Mouse (Mus musculus): Measurements from ENCODE around the gene Chd9.

Gene Chd9

DNA sequence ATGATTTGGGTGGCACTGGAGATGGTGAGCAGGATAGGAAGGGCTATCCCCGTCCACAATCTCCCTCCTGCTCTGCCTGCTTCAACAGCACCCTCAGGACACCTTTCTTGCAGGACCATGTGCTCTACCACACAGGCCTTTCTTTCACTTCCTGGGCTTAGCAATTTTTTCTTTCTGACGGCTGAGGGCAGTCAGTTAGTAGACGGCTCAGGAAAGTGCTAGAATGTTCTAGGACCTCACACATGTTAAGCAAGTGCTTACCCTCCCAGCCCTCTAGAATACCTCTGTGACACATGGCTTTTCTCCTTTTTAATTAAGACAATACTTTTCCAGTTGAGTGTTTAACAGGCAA lies 6.1 kb downstream of the Chd9 start:
- in situ Hi-C loops (cut with MboI; ENCODE audit: low sequenced_read_pairs), result loop anchor here (10.0 kb wide), 1 partner anchor 51 kb away; no protein-coding TSS in a partner anchor

- in situ Hi-C loops (cut with MboI; ENCODE audit: low sequenced_read_pairs), result loop anchor here (10.0 kb wide), 1 partner anchor 47 kb away; no protein-coding TSS in a partner anchor
Measured at GRCm38 (mm10) chr8:90837440-90837839, 9.3 kb downstream of the Chd9 start.

DNA sequence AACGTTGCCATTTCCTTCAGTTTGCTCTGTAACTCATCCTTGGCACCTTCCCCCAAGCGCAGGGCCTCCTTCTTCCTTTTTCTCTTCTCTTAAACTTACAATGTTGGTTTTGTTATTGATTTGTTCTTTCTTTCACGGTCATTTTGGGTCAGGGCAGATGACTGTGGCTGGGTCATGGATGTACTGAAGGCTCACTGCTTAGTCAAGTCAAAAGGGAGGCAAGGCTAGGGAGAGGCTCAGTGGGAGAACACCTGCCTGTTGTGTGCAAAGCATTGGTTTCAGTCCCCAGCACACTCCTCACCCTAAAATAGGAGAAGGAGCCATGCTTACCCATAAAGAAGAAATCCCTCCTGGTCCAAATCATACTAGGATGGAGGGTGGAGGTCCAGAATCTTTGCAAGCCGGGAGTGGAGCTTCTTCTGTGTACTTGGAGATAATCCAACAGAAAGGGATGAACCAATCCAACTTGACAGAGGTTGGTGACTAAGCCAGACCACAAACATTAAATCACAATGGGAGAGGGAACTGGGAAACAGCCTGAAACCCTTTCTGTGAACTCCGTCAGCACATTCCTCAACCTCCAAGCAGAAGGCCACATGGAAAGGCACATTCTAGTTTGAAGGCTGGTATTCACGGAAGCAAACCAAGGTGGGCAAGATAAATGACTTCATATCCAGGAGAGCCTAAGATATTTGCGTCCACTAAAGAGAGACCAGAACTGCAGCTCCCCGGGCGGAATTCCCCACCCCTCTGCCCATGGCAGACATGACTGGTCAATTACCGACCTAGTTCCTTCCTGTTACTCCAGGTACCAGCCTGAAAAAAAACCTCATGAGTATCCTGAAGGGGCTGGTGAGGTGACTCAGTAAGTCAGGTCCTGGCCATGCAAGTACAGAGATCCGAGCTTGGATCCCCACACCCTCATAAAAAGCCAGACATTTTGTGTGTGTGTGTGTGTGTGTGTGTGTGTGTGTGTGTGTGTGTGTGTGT lies 11.9 kb downstream of the Chd9 start:
- in situ Hi-C loops (cut with MboI; ENCODE audit: low sequenced_read_pairs), result loop anchor here (10.0 kb wide), 1 partner anchor 45 kb away; no protein-coding TSS in a partner anchor

DNA sequence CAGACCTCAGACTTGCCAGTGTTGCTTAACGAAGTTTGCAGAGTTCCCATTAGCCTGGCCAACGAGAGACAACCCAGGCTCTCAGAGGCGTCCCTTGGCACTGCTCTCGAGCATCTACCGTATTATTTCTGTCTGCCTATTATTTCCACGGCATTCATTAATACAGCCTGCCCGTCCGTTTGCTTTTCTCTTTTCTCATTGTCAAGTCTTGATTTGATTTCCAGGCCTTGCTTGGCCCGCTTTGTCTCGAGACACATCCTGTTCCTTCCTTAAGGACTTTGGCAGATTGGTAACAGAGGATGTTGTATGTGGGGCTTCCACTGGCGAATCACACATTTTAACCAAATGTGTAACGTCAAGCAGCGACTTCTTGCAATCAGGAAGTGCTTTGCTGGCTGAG lies 13.2 kb downstream of the Chd9 start:
- in situ Hi-C loops (cut with MboI; ENCODE audit: low sequenced_read_pairs), result no loop called here

- in situ Hi-C loops (cut with MboI; ENCODE audit: low sequenced_read_pairs), result no loop called here
Measured at GRCm38 (mm10) chr8:90843127-90843526, 15.0 kb downstream of the Chd9 start.

- in situ Hi-C loops (cut with MboI; ENCODE audit: low sequenced_read_pairs), result no loop called here
Measured at GRCm38 (mm10) chr8:90844179-90844967, 16.2 kb downstream of the Chd9 start.

- in situ Hi-C loops (cut with MboI; ENCODE audit: low sequenced_read_pairs), result no loop called here
Measured at GRCm38 (mm10) chr8:90847980-90848379, 19.8 kb downstream of the Chd9 start.

DNA sequence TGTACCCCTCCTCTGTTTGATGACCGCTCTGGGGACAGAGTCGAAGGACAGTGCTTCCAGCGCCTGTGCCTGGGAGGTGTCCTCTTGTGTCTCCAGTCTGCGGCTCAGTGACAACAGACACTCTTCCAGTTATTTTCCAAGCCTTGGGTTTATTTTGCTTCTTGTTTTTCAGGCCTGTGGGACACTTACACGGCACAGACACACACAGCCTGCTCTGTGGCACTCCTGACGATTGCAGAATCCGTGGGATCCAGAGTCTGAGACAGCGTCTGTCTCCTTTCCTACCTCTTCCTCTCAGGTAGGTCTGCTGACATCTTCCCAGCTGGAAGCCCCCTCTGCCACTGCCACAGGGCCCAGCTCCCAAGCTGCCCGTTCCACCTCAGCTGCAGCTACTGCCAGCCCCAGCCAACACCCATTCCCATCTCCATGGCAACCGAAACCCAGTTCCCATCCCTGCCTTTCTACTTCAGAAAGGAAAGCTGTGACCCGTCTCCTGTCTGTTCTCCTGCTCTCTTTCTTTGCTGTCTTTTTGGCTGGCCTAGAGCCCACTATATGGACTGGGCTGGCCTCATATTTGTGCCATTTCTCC lies 21.4 kb downstream of the Chd9 start:
- in situ Hi-C loops (cut with MboI; ENCODE audit: low sequenced_read_pairs), result no loop called here

DNA sequence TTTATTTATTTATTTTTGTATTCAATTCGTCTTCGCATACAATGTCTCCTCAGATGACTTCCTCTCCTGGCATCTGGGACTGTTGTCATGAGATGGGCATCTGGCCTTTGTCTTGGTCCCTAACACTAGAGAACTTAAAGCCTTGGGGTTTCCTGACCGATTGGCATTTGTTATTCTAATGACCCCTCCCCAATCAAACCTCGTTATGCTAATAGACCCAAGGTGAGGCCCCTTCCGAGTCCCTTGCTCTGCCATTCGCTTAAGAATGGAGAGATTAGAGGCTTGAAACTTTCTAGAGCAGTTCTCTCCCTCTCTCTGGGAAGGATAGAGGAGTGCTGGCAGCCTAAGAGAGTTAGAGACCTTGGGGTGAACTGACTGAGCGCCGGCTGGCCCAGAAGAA lies 23.4 kb downstream of the Chd9 start:
- in situ Hi-C loops (cut with MboI; ENCODE audit: low sequenced_read_pairs), result no loop called here

GRCm38 (mm10) chr8:90853971-90854670 lies 26.0 kb downstream of the Chd9 start:
- in situ Hi-C loops (cut with MboI; ENCODE audit: low sequenced_read_pairs), result no loop called here

- in situ Hi-C loops (cut with MboI; ENCODE audit: low sequenced_read_pairs), result no loop called here
Measured at GRCm38 (mm10) chr8:90854671-90855161, 26.6 kb downstream of the Chd9 start.

DNA sequence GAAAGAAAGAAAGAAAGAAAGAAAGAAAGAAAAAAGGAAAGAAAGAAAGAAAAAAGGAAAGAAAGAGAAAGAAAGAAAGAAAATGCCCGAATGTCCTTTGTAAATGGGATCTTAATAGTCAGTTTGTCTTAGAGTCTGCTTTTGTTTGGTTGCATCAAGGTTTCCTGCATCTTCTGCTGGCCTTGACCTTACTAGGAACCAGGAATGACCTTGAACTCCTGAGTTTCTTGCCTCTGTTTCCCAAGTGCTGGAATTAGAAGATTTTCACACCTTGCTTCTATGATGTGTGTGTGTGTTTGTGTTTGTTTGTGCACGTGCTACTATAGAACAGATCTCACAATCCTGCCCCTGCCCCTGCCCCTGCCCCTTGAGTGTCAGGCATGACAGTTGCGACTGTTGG lies 28.0 kb downstream of the Chd9 start:
- in situ Hi-C loops (cut with MboI; ENCODE audit: low sequenced_read_pairs), result no loop called here

GRCm38 (mm10) chr8:90856952-90857351 lies 28.8 kb downstream of the Chd9 start:
- in situ Hi-C loops (cut with MboI; ENCODE audit: low sequenced_read_pairs), result no loop called here

DNA sequence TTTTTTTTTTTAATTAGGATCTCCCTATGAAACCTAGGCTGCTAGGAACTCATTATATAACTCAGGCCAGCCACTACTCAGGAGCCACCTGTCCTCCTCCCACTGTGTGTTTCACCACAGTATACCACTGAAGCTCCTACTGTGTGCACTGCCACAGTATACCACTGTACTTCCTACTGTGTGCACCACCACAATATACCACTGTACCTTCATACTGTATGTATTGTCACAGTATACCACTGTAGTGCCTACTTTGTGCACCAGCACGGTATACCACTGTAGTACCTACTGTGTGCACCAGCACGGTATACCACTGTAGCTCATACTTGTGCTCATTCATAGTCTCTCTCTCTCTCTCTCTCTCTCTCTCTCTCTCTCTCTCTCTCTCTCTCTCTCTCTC lies 29.9 kb downstream of the Chd9 start:
- in situ Hi-C loops (cut with MboI; ENCODE audit: low sequenced_read_pairs), result no loop called here

- in situ Hi-C loops (cut with MboI; ENCODE audit: low sequenced_read_pairs), result no loop called here
Measured at GRCm38 (mm10) chr8:90861266-90861944, 33.3 kb downstream of the Chd9 start.

GRCm38 (mm10) chr8:90862038-90862437 lies 33.9 kb downstream of the Chd9 start:
- in situ Hi-C loops (cut with MboI; ENCODE audit: low sequenced_read_pairs), result no loop called here

GRCm38 (mm10) chr8:90867061-90867460 lies 38.9 kb downstream of the Chd9 start:
- in situ Hi-C loops (cut with MboI; ENCODE audit: low sequenced_read_pairs), result no loop called here

DNA sequence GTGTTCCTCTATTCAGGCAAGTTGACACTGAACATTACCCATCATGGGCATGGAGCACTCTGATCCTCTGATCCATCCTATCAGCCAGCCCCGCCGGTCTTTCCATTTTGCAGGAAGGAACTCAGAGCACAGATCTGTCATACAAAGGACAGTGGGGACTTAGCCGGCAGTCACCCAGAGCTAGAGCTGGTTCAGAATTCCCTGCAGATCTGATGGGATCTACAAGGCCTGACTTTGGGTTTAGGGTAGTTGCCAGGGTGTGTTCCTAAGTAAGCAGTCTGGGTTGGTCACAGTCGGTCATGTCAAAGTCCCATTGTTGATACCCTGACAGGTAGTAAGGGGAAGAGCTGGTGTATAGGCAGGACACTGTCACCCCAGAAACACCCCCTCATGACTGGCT lies 39.8 kb downstream of the Chd9 start:
- in situ Hi-C loops (cut with MboI; ENCODE audit: low sequenced_read_pairs), result no loop called here

- in situ Hi-C loops (cut with MboI; ENCODE audit: low sequenced_read_pairs), result no loop called here
Measured at GRCm38 (mm10) chr8:90868334-90868733, 40.2 kb downstream of the Chd9 start.
